Mouse (Mus musculus): ENCODE results near the gene Gpn3.

Gpn3 gene

DNA sequence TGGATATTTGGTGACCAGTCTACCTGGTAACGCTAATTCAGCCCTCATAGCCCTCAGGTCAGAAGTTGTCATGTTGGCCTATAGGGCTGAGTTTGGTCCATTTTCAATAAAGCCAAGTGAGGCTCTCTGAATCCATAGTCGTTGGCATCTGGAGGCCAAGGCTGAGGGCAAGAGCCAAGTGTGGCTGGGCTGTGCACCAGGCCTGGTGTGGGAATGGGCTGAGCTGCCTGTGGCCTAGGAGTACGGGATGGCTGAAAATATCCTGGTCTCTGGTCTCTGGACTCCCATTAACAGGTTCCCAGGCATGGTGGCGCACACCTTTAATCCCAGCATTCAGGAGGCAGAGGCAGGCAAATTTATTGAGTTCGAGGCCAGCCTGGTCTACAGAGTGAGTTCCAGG is 18.3 kb downstream of the Gpn3 start:
- 94% methylated on average over 5 of the region's 5 CpGs for WGBS

DNA sequence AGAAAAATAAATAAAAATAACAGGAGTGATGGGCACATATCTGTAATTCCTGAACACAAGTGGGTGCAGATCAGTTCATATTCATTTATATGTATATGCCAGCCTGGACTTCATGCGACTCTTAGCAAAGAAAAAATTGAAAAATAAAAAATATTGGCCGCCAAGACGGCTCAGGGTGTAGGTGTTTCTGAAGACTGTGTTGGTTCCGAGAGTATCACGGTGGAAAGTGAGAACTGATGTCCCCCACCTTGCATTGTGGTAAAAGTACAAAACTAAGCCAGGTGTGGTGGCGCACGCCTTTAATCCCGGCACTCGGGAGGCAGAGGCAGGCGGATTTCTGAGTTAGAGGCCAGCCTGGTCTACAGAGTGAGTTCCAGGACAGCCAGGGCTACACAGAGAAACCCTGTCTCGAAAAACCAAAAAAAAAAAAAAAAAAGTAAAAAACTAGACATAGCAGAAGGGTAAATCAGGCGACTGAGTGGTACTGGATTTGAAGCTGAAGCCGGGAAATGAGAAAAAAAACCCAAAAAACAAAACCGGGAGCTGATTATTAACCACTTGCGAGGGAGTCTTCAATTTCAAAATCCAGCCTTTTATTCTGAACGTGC is 19.6 kb downstream of the Gpn3 start:
- WGBS = 44% methylated on average over 16 of the region's 16 CpGs

DNA sequence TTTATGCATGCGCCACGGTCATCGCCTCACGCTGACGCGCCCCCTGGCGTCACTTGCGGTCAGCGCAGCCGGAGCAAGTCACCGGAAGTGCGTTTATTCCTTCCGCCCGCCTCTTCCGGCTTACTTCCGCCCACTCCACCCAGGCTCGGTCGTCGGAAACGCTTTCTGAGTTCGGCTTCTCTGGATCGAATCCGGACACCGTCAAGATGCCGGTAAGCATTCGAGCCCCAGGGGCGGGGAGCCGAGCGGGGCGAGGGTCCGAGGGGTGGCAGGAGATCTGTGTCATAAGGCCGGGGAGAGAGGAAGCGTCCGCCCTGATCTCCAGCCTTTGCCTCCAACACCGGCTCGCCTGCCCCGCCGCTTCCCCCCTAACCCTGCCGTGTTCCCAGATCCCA is 20.1 kb downstream of the Gpn3 start, which contains the start of gene Arpc3:
Gene Arpc3 (plus strand): TSS at position 93 of the 395 bp plus-strand sequence.
- under 1% methylated on average over 39 of the region's 39 CpGs for WGBS

DNA sequence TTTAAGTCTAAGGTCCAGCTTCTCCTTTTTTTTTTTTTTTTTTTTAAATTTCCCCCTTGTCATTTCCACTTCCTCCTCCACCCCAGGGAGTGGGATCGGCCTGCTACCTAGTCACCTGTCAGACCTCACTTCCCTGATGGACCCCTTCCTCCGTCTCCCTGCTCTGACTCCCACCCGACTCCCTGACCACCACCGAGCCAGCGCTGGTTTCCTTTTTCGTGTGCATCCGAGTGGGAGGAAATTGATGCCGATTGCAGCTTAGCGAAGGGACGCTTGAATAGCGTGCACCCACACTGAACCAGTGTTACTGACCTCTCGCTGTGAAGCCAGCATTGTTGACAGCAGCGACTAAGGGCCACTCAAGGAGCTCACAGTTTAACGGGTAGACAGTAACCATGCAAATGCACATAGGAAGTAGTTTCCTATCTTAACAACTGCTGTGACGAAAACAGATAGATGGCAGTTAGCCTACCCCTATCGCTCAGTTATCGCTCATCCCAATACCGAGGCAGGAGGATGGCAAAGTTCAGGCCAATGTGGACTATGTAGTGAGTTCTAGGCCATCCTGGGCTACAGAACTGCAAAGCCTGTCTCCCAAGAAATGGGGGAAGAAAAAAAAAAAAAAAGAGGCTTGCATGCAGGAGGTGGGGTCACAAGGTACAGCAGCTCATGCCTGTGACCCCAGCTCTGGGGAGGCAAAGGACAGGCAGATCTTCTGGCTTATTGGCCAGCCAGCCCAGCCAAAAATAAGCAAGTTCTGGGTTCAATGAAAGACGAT is 20.7 kb downstream of the Gpn3 start:
- 4% methylated on average over 19 of the region's 19 CpGs for WGBS

DNA sequence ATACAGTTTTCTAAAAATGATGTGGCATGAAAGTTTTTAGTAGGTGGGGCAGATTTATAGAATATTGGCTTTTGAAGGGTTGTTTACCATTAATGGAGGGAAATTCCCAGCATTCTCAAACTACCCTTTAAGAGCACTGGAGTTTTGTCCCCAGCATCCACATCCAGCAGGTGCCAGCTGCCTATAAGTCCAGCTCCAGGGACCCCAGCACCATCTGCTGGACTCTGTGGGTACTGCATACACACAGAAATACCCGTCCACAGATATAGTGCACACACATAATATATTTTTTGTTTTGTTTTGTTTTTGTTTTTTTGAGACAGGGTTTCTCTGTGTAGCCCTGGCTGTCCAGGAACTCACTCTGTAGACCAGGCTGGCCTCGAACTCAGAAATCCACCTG is 22.2 kb downstream of the Gpn3 start:
- WGBS = 36% methylated on average over 2 of the region's 2 CpGs

DNA sequence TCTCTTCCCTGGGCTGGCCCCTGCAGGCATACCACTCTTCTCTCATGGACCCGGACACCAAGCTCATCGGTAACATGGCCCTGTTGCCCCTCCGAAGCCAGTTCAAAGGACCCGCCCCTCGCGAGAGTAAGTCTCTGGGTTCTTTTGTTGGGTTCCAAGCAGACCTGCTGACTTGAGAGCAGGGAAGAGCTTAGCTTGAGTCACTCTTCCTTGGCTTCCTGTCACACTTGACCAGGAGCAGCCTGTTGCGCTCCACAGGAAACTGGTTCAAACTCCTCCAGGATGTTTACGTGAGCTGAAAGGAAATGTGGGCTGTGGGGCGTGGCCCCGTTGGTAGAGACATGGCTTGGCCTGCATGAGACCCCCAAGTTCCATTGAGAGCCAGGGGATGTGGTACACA is 25.1 kb downstream of the Gpn3 start:
- WGBS = 73% methylated on average over 10 of the region's 10 CpGs

DNA sequence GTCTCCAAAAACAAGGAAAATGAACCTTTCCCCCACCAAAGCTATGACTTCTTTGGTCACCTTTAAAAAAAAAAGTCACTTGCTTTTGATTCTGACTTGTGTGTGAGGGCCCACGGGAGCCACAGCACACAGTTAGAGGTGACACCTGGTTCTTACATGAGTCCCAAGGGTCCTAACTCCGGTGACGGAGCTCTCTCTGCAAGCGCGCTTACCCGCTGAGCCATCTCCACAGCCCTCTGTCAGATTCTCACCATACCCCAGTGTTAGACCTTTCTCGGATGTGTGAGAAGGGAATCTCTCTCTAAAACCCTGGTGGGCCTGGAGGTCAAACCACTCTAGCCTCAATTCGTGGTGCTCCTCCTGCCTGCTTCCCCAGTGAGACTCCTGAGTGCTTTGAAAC is 25.8 kb downstream of the Gpn3 start:
- 86% methylated on average over 8 of the region's 8 CpGs for WGBS

DNA sequence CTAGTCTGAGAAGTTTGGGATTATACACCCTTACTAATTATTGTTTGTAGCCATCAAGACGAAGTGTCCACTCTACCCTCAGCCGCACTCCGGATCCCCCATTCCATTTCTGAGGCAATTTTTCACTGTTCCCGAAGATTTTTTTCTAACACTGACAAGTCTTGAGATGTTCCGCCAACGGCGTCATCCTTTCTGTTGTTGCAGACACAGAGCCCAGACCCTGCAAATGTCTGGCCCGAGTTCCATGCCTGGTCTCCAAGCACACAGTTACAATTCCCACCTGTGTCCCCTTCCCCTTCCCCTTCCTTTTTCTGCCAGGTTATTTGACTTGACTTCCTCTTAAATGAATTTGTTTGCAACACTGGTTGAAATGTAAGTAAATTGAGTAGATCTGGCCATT is 28.2 kb downstream of the Gpn3 start:
- 72% methylated on average over 8 of the region's 8 CpGs for WGBS

DNA sequence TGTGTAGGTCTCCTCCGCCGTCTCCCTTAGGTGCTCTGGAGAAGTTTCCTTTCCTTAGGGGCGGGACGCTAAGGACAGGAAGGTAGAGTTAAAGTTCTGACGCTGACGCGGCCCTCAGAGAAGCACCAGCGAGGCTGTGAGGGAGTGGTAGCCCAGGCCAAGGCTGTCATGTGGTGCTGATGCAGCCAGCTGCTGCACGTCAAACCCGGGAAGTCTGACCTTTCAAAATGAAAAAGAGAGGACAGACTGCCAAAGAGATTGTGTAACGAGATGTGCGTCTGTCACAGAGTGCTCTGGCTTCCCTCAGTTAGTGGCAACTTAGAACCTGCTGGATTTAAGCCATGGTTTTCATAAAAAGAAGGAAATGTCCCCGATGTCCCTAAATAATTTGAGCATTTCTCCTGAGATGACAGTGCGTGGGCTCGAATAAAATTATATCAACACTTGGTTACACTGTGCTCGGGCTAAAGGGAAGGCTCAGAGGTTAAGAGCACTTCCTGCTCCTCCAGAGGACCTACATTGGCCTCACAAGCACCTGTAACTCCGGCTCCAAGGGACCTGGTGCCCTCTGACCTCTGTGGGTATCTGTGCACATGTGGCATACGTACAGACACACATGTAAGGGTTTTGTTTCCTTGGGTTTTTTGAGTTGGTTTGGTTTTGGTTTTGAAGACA is 29.1 kb downstream of the Gpn3 start:
- 35% methylated on average over 18 of the region's 18 CpGs for WGBS

DNA sequence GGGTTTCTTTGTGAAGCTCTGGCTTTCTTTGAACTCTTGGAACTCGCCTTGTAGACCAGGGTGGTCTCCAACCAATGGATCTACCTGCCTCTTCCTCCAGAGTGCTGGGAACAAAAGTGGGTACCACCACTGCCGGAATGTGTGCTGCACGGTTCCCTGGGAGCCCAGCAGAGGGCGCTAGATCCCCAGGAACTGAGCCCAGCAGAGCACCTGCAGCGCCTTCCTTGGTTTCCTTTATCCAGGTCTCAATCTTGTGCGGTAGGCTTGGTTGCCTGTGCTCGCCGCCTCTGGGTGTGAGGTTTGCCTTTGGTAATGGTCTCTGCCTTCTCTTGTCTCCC is 29.6 kb downstream of the Gpn3 start:
- 21% methylated on average over 8 of the region's 8 CpGs for WGBS

DNA sequence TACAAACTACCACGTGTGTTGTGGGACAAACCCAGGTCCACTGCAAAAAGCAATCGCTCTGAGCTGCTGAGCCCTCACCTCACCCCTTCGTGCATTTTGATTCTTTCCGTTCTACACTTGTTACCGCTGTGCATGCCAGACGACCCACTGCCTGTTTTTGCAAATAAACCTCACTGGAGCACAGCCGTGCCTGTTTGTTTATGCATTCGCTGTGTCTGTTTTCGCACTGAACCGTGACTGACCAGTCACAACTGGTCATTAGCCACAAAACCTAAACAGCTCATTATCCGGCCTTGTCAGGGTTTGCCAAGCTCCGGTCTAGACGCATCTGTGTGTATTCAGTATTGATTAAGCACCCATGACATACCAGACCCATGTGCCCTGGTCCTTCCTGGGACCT is 30.5 kb downstream of the Gpn3 start:
- WGBS = 51% methylated on average over 13 of the region's 13 CpGs

DNA sequence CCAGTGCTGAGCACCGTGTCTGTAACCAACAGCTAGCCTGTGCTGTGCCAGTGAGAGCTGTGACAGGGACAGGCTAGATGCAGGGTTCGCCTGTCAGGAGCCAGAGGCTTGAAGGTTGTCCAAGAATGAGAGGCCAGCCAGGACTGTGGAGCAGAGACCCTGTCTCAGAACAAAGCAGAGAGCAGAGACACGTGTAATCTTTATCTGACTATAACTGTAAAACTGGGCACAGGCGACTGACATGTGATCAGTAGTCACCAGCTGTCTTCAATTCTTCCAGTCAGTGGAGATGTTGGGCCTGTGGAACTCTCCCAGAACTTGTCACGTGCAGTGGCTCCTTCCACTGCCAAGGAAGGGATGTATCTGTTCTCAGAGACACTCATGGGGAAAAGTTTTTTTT is 31.1 kb downstream of the Gpn3 start:
- WGBS = 41% methylated on average over 5 of the region's 5 CpGs

DNA sequence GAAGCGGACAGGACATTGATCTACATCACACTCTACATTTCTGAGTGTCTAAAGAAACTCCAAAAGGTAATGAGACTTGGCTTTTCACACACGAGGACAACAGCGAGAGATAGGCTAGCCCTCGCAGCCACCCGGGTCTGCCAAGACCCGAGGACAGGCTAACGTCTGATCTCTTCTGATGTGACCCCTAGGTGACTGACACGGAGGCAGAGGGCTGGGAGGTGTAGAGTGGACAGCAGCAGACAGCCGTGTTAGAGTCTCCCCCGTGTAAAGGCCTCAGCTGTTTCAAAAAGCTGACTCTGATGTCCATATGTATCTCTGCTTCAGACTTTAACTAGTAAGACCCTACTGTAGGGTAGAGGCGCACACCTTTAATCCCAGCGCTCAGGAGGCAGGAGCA is 31.7 kb downstream of the Gpn3 start:
- WGBS = 92% methylated on average over 12 of the region's 12 CpGs

DNA sequence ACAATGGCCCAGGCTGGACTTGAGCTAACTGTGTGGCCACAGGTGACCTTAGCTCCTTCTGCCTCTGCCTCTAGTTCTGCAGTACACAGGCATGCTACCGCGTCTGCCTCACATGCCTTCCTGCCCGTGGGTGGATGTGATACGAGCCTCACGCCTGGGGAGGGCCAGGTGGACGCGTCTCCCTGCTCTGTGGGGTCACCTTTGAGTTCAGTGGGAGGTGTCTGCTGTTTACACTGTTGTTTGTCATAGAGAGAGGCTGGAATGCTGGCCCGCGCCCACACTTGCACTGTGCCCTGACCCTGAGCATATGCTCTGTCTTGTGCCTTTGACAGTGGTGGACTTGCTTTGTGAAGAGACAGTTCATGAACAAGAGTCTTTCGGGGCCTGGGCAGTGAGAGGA is 33.9 kb downstream of the Gpn3 start:
- WGBS = 83% methylated on average over 10 of the region's 10 CpGs

DNA sequence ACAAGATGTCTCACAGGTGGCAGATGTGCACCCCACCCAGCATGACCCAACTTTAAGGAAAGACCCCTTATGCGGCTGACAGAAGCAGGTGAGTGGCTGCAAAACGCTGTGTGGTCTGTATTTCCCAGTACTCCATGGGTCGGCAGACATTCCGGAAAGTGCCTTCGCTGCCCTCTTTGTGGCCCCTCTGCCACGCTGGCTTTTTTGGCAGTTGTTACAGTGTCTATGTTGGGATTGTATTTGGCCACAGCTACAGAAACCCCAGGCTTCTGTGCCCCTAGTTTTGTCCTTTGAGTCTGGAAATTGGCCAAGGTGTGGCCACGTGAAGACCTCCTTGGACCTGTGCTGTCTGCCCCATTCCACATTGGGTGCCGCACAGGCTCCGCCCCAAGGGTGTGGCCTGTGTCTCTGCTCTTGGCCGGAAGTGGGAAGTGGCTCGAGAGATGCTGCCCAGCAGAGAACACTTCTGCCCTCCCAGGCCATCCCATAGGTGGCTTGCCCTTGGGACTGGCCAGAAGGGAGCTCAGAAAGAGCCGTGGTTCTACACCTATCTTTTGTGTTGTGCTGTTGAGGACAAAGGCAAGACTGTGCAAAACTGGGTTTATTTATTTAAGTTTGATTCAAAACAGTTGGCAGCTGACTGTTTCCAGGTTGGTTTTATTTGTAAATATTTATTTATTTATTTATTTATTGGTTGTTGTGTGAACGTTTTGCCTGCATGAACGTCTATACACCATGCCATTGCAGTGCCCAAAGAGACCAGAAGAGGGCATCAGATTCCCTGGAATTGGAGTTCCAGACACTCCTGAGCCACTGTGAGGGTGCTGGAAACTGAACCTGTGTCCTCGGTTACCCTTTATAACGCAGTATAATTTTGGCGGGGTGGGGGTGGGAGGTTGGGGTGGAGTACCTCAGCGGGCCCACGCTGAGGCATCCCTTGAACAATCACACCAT is 38.3 kb downstream of the Gpn3 start:
- 89% methylated on average over 19 of the region's 19 CpGs for WGBS

DNA sequence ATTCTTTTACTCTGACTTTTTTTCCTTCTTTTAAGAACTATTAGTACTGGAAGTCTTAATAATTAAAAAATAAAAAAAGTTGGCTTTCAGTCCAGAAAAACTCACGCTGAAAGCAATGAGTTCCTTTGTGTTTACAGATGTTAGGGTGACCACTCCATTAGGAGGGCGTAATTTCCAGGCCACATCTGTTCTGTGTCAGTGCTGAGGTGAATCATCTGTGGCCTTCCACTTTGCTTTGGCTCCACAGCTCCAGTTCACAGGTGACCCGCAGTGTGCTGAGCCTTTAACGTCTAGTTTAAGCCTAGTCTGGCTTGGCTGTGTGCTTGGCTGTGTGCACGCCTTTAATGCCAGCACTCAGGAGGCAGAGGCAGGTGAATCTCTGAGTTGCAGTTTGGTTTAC is 40.2 kb downstream of the Gpn3 start:
- 85% methylated on average over 5 of the region's 5 CpGs for WGBS

DNA sequence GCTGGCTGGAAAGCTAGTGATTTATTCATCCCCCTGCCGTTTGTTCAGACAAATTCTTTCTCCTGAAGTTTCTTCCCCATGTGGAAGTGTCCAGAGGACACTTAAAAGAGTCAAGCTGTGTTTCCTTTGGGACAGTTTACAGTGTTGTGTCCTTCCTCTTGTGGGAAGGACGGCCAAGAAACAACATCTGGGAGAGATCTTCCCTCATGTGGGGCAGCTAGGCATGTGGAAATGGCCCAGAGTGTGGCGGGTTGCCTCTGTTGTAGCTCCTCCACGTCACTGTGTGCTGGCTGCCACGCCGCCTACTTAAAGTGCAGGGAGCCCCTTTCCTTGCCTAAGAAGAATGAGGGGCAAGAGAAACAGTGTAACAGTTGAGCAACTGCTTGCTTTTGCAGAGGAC is 41.1 kb downstream of the Gpn3 start:
- 54% methylated on average over 6 of the region's 6 CpGs for WGBS

DNA sequence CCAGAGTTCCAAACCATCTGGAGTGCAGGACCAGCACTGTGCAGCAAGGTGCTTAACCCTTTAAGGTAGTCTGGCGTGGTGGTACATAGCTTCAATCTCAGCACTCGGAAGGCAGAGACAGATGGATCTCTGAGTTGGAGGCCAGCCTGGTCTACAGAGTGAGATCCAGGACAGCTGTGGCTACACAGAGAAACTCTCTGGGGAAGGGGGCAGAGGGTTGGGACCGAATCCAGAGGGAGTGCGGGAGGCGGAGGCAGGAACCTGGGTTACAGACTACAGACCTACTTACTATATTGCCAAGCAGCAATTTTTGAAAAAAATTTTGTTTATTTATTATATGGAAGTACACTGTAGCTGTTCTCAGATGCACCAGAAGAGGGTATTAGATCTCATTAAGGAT is 42.7 kb downstream of the Gpn3 start:
- 77% methylated on average over 5 of the region's 5 CpGs for WGBS

DNA sequence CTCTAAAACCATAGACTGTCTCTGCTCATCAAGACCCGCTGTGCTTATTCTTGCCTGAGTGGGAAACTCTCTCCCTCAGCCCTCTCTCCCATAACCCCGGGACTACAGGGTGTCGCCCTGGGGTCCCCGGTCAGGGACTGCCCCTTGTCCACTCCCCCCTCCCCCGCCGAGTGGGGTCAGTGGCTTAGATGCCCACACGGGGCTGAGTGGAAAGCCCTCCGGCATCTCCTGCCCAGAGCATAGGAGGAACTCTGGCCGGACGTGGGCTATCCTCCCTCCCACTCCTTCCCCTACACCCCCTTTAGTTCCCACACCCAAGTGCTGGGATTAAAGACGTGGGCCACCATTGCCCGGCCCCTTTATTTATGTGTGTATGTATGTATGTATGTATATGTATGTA is 43.8 kb downstream of the Gpn3 start:
- 87% methylated on average over 12 of the region's 12 CpGs for WGBS

DNA sequence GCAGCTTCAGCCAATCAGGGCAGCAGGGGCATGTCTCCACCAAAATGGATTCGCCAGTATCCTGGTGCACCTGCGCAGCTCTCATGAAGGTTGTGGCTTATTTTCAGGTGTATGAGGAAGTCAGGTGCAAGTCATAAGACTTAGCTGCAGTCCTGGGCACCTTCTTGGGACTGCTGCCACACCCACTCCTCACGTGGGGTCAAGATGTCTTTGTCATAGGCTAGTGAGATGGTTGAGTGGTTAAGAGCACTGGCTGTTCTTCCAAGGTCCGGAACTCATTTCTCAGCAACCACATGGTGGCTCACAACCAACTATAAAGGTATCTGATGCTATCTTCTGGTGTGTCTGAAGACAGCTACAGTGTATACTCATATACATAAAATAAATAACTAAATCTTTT is 49.0 kb downstream of the Gpn3 start:
- 60% methylated on average over 4 of the region's 4 CpGs for WGBS

DNA sequence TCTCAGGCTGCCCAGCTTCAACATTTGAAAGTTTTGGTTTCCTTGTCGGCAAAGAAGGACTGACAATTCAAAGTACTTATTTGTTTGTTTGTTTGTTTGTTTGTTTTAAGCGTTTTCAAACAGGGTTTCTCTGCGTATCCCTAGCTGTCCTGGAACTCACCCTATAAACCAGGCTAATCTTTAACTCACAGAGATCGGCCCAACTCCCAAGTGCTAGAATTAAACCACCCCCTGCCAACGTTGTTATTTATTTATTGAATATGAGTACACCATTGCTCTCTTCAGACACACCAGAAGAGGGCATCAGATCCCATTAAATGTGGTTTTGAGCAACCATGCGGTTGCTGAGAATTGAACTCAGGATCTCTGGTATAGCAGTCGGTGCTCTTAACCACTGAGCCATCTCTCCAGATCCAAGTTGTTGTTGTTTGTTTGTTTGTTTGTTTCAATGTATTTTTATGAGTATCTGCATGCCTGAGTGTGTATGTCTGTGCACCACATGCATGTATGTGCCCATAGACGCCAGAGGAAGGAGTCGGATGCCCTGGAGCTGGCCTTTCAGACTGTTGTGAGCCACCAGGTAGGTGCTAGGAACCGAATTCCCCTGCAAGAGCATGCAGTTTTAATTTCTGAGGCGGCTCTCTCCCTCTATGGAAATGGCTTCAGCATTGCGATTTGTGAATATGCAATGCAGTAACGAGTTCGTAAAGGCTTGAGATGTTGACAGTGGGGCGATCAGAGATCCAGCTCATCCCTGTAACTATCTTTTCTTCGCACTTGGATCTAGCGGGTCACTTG is 49.8 kb downstream of the Gpn3 start, which contains the start of gene Anapc7:
Gene Anapc7 (plus strand): TSS at position 423 of the 798 bp plus-strand sequence.
- 17% methylated on average over 17 of the region's 17 CpGs for WGBS
